Mouse (Mus musculus) olfactory bulb, adult 2 months (tissue): ENCODE data around the gene AF067061.
"Not testable (repeated sequence)": the region's sequence is repeated elsewhere in the genome, so short reads cannot be mapped to it uniquely, and the experiment has no call there.

Experiments used
- CTCF ChIP-seq: fragments of 200-500 bp; IDR thresholded peaks from 2 replicates; pipeline ENCODE4 v1.5.1; 2012; ENCODE audit warnings: low read depth, mild to moderate bottlenecking, low read length, moderate library complexity; ENCODE audit not compliant: insufficient read depth
- POLR2A ChIP-seq: fragments of 200-500 bp; IDR thresholded peaks from 2 replicates; pipeline ENCODE4 v1.6.1; 2012; ENCODE audit warnings: mild to moderate bottlenecking, low read depth, low read length, moderate library complexity; ENCODE audit not compliant: insufficient read depth

DNA sequence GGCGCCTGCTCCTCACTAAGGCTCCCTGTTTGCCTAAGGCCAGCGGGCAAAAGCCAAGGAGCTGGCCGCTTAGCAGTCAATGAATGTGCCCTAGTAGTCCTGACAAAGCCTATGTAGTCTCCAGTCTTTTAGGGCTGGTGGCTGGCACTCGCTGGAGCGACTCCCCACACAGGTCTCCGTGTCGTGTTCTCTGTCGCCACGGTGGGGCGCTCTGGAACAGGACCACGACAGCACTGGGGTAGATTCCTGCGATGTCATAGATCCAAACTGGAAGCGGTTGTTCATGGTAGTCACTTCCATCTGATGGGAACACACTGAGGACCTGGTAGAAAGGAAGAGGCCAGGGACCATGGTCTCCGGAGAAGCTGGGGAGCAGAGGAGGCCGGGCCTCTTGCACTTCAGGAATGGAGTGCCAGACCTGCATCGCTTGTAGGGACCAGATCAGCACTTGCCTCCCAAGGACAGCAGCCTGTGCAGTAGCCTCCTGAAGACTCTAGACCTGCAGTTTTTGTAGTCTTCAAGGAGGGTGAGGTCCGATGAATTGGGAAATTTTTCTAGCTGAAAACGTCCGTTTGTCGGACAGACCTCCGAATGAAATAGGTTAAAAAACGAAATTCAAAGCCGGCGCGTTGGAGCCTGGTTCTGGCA is 39.8 kb upstream of the AF067061 start:
- TF ChIP-seq CTCF, POLR2A: not testable (repeated sequence)
